Mouse (Mus musculus): ENCODE measurements around the gene Kdm4b.

DNA sequence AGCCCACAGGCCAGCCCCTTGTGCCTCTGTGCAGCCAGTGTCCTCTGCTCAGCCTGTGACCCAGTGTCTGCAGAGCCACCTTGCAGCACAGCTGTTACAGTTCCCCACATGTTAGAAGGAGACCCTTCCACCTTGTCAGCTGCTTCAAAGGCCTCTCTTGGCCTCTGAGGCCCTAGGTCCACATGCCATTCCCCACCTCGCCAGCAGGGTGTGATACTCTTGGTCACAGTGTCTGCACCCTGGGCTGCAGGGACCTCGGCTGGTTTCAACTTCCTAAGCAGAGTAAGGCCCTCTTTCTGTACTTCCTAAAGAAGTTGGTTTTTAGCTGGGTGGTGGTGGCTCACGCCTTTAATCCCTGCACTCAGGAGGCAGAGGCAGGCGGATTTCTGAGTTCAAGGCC is 13.0 kb downstream of the Kdm4b start:
- TF ChIP-seq FLI1 (IDR thresholded peaks at IDR 0.05; ENCODE audit: low read length) (no peak), GATA1 (IDR thresholded peaks at IDR 0.05; ENCODE audit: borderline replicate concordance, low read length) (no peak)
